Mouse (Mus musculus) E14TG2a.4 (cell line): ENCODE measurements around the gene Bcl9l.

Source experiments
- H3K27me3 ChIP-seq: 2 replicates; pipeline ENCODE4 v1.6.1; 2014; ENCODE audit warnings: low read length, control low read depth; ENCODE audit not compliant: insufficient read depth
- H3K36me3 ChIP-seq: 2 replicates; pipeline ENCODE4 v1.6.1; 2014; ENCODE audit warnings: low read length, control low read depth; ENCODE audit not compliant: insufficient read depth
- H3K4me1 ChIP-seq: replicated peaks from 2 replicates; pipeline ENCODE4 v1.6.1; 2014; ENCODE audit warnings: low read depth, low read length, control low read depth
- H3K4me3 ChIP-seq: replicated peaks from 2 replicates; pipeline ENCODE4 v1.5.1; 2014; ENCODE audit warnings: mild to moderate bottlenecking, low read length
- H3K9me3 ChIP-seq: 2 replicates; pipeline ENCODE4 v1.6.1; 2014; ENCODE audit warnings: low read length, control low read depth
- CTCF ChIP-seq: conservative IDR thresholded peaks from 2 replicates; pipeline ENCODE4 v1.5.1; 2014; ENCODE audit warnings: low read length
- NANOG ChIP-seq: IDR thresholded peaks from 2 replicates; pipeline ENCODE4 v1.6.1; 2014; ENCODE audit warnings: borderline replicate concordance, low read length, mixed read lengths
- POU5F1 ChIP-seq: IDR thresholded peaks from 2 replicates; pipeline ENCODE4 v1.6.1; 2014; ENCODE audit warnings: low read length, borderline replicate concordance

Gene Bcl9l

GRCm38 (mm10) chr9:44505824-44506467, 23.3 kb downstream of the Bcl9l start:
- TF ChIP-seq NANOG, result no peak
- TF ChIP-seq CTCF, result no peak; the same call in 1 of the 2 replicates
- TF ChIP-seq POU5F1, result no peak
- Histone ChIP-seq H3K9me3 (peaks cover 5% of the 10 kb centered on the region), H3K27me3 (peaks cover 6% of the 10 kb centered on the region), H3K36me3 (peaks cover 8% of the 10 kb centered on the region; the same call in 1 of the 2 replicates), H3K4me1 (peaks cover 62% of the 10 kb centered on the region), H3K4me3 (peak overlapping the region; percentile 53)

DNA sequence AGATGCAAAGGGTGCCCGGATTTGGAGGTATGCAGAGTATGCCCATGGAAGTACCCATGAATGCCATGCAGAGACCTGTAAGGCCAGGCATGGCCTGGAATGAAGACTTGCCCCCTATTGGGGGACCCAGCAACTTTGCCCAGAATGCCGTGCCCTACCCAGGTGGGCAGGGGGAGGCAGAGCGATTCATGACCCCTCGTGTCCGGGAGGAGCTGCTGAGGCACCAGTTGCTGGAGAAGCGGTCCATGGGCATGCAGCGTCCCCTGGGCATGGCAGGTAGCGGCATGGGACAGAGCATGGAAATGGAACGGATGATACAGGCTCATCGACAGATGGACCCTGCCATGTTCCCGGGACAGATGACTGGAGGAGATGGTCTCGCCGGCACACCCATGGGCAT, 23.9 kb downstream of the Bcl9l start:
- no peak for TF ChIP-seq CTCF
- peaks cover 56% of the 10 kb centered on the region for H3K4me1 ChIP-seq
- H3K36me3 ChIP-seq, result peaks cover 8% of the 10 kb centered on the region; the same call in 1 of the 2 replicates
- H3K9me3 ChIP-seq, result peaks cover 8% of the 10 kb centered on the region
- H3K27me3 ChIP-seq, result peaks cover 8% of the 10 kb centered on the region
- H3K4me3 ChIP-seq, result 0 out of 2 replicates have a peak overlapping the region, but pooled peaks have one; percentile 53

GRCm38 (mm10) chr9:44507345-44507744, 24.7 kb downstream of the Bcl9l start:
- Histone ChIP-seq H3K36me3 (peaks cover 8% of the 10 kb centered on the region; the same call in 1 of the 2 replicates), H3K9me3 (peaks cover 8% of the 10 kb centered on the region), H3K27me3 (peaks cover 8% of the 10 kb centered on the region), H3K4me3 (no peak overlapping the region), H3K4me1 (peaks cover 51% of the 10 kb centered on the region)
- TF ChIP-seq NANOG, result no peak

DNA sequence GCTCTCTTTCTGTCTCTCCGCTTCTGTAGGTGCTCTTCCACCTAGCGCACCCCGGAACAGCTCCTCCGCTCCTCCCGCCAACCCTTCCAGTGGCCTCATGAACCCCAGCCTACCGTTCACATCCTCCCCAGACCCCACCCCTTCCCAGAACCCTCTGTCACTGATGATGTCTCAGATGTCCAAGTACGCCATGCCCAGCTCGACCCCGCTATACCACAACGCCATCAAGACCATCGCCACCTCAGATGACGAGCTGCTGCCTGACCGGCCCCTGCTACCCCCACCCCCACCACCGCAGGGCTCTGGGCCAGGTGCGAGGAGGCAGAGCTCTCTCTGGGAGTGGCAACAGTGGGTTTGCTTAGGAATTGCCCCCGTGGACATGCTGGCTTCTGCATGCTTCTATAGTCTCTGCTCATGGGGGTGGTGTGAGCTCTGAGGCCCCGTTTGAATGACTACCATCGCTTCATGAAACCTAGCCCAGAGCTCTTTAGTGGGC, 25.5 kb downstream of the Bcl9l start:
- peaks cover 8% of the 10 kb centered on the region for H3K9me3 ChIP-seq
- H3K4me1 ChIP-seq, result peaks cover 55% of the 10 kb centered on the region
- no peak for TF ChIP-seq NANOG
- no peak for TF ChIP-seq CTCF
- peaks cover 8% of the 10 kb centered on the region; the same call in 1 of the 2 replicates for H3K36me3 ChIP-seq
- no peak overlapping the region for H3K4me3 ChIP-seq
- H3K27me3 ChIP-seq, result peaks cover 8% of the 10 kb centered on the region

GRCm38 (mm10) chr9:44508721-44509486, 26.3 kb downstream of the Bcl9l start:
- Histone ChIP-seq H3K36me3 (peaks cover 8% of the 10 kb centered on the region; the same call in 1 of the 2 replicates), H3K9me3 (peaks cover 8% of the 10 kb centered on the region), H3K27me3 (peaks cover 9% of the 10 kb centered on the region), H3K4me1 (peaks cover 62% of the 10 kb centered on the region), H3K4me3 (peak overlapping the region; percentile 53)
- TF ChIP-seq NANOG, result no peak
- no peak for TF ChIP-seq POU5F1
- TF ChIP-seq CTCF, result no peak

GRCm38 (mm10) chr9:44509487-44510354, 27.1 kb downstream of the Bcl9l start:
- peaks cover 64% of the 10 kb centered on the region for H3K4me1 ChIP-seq
- peaks cover 8% of the 10 kb centered on the region; the same call in 1 of the 2 replicates for H3K36me3 ChIP-seq
- peak overlapping the region; percentile 53 for H3K4me3 ChIP-seq
- peaks cover 11% of the 10 kb centered on the region for H3K27me3 ChIP-seq
- H3K9me3 ChIP-seq, result peaks cover 8% of the 10 kb centered on the region
- TF ChIP-seq CTCF (peak; percentile 67), POU5F1 (no peak)

DNA sequence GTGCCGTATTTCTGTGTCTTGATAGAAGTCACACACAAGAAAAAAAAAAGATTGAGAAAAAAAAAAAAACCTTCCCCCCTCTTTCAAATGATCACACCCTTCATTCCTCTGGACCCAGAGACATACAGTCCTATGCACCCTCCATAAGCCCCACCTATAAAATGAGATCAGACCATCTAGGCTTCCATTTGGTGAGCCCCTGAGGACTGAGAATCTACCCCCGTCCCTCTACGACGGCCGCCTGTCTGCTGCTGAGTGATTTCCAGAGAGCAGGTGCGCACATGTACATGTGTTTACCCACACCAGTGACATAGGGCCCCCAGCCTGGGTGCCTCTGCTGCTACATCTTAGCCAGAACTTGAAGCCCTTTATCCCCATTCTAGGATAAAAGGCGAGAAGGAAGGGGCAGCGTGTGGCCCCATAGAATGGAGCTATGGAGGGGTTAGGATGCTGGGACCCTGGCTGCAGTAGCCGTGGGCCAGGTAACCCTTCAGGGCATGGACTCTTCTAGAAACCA, 27.8 kb downstream of the Bcl9l start:
- Histone ChIP-seq H3K9me3 (peaks cover 8% of the 10 kb centered on the region), H3K36me3 (peaks cover 8% of the 10 kb centered on the region; the same call in 1 of the 2 replicates), H3K27me3 (peaks cover 11% of the 10 kb centered on the region), H3K4me1 (peaks cover 70% of the 10 kb centered on the region), H3K4me3 (peak overlapping the region; percentile 13; the same call in 1 of the 2 replicates)
- no peak for TF ChIP-seq NANOG
- TF ChIP-seq CTCF, result no peak
- TF ChIP-seq POU5F1, result no peak
